Mouse (Mus musculus) urinary bladder, postnatal 36 days (tissue): Measurements from ENCODE around the gene Als2cl.

Experiments used
- DNase-seq, 2 experiments: peaks; one replicate each; pipeline ENCODE4 v3.0.0; 2022; ENCODE audit warnings: low spot score in 2 of 2, mixed read lengths in 1 of 2

The Als2cl gene

GRCm38 (mm10) chr9:110879191-110879920 lies at the start of gene Als2cl:
Als2cl (plus strand) TSS chr9:110879870.
- DNase-seq, result peak in 1 of 2 experiments; percentile 43

GRCm38 (mm10) chr9:110833021-110833420 lies 46.6 kb upstream of the Als2cl start:
- no peak for DNase-seq

GRCm38 (mm10) chr9:110834411-110834810 lies 45.3 kb upstream of the Als2cl start, which contains the start of gene Prss45:
Prss45 (plus strand) TSS chr9:110834588.
- no peak for DNase-seq

GRCm38 (mm10) chr9:110834961-110835360 lies 44.7 kb upstream of the Als2cl start:
- no peak for DNase-seq

GRCm38 (mm10) chr9:110836112-110836511 lies 43.6 kb upstream of the Als2cl start:
- no peak for DNase-seq

- no peak for DNase-seq
These were observed 38.8 kb upstream of the Als2cl start for GRCm38 (mm10) chr9:110840905-110841304.

- no peak for DNase-seq
These were observed 38.2 kb upstream of the Als2cl start for GRCm38 (mm10) chr9:110841438-110841837.

GRCm38 (mm10) chr9:110844206-110844605 lies 35.5 kb upstream of the Als2cl start, which contains the start of gene Prss46:
Prss46 (plus strand) TSS chr9:110844506.
- DNase-seq, result no peak

GRCm38 (mm10) chr9:110849162-110849561 lies 30.5 kb upstream of the Als2cl start:
- DNase-seq, result no peak

GRCm38 (mm10) chr9:110855903-110856302 lies 23.8 kb upstream of the Als2cl start:
- DNase-seq, result no peak

GRCm38 (mm10) chr9:110856920-110857319 lies 22.8 kb upstream of the Als2cl start:
- DNase-seq, result no peak

- DNase-seq, result no peak
These were observed 21.7 kb upstream of the Als2cl start, which contains the start of gene Prss50 for GRCm38 (mm10) chr9:110857781-110858472. Prss50 (plus strand) TSS chr9:110857967.

GRCm38 (mm10) chr9:110858523-110858922 lies 21.1 kb upstream of the Als2cl start:
- no peak for DNase-seq

- no peak for DNase-seq
These were observed 20.6 kb upstream of the Als2cl start for GRCm38 (mm10) chr9:110858967-110859596.

- peak in 1 of 2 experiments; percentile 44 for DNase-seq
These were observed 8.6 kb upstream of the Als2cl start for GRCm38 (mm10) chr9:110871030-110871429.

- no peak for DNase-seq
These were observed 5.7 kb upstream of the Als2cl start for GRCm38 (mm10) chr9:110873681-110874659.

- DNase-seq, result no peak
These were observed 4.9 kb upstream of the Als2cl start for GRCm38 (mm10) chr9:110874660-110875191.

GRCm38 (mm10) chr9:110875288-110875695 lies 4.4 kb upstream of the Als2cl start:
- DNase-seq, result no peak

- DNase-seq, result peak in 1 of 2 experiments; percentile 52
These were observed 2.3 kb upstream of the Als2cl start for GRCm38 (mm10) chr9:110877353-110877752.

GRCm38 (mm10) chr9:110877888-110878287 lies 1.8 kb upstream of the Als2cl start:
- DNase-seq, result peak; percentile 46 to 77
